ENCODE assay signal across 30 mouse cellular contexts in genomic region chr5:147338967-147339366, GRCm38 (mm10). TPM values are rescaled to one million over a fixed set of nuclear protein-coding genes. Genes with fewer than 3 reads are reported as not detected.
A peak's percentile ranks its signal among the peaks of the same experiment; 100 is the strongest.
DNase-seq lines count a peak whose midpoint lies in the region; ATAC-seq and TF ChIP-seq lines count a peak whose summit lies in the region.
"Had no signal": no experiment of that assay in that cellular context is flagged by ENCODE, and none has a peak within 500 bp of the region (broad histone marks: within the 10 kb centered on the region; RNA-seq: fewer than 3 reads in every experiment).

No protein-coding gene starts in this region.

- 76% methylated on average over 9 of the region's 9 CpGs for WGBS in heart, adult 2 months

- no peaks in the 10 kb centered on the region for H3K79me2 ChIP-seq in heart, adult 2 months (replicated peaks; ENCODE audit: control insufficient read depth, insufficient read depth, low read length)

- no peak for TF ChIP-seq EP300 in heart, adult 2 months (IDR thresholded peaks at IDR 0.05; ENCODE audit: insufficient read depth, low read depth, low read length)

- no peaks in the 10 kb centered on the region for H3K36me3 ChIP-seq in heart, adult 2 months (ENCODE audit: control insufficient read depth, insufficient read depth, low read length)
- H3K36me3 ChIP-seq: forebrain, embryonic 10.5 days; hindbrain, embryonic 15.5 days; limb, embryonic 12.5 days; midbrain, embryonic 12.5 days had no signal

- no peak overlapping the region for H3K9ac ChIP-seq in heart, adult 2 months (ENCODE audit: low read depth, low read length)
- H3K9ac ChIP-seq: hindbrain, embryonic 15.5 days; limb, embryonic 12.5 days; midbrain, embryonic 12.5 days had no signal

- TF ChIP-seq POLR2A in heart, adult 2 months (IDR thresholded peaks at IDR 0.05; ENCODE audit: insufficient read depth, low read depth, low read length): no peak

- no peaks in the 10 kb centered on the region; the same call in 1 of the 2 replicates for H3K4me1 ChIP-seq in heart, adult 2 months (ENCODE audit: control insufficient read depth, insufficient read depth, low read length)
- H3K4me1 ChIP-seq: forebrain, embryonic 10.5 days; hindbrain, embryonic 15.5 days; midbrain, embryonic 12.5 days had no signal

- H3K27me3 ChIP-seq in heart, adult 2 months (ENCODE audit: control insufficient read depth, insufficient read depth, low read length): no peaks in the 10 kb centered on the region; the same call in 1 of the 2 replicates
- H3K27me3 ChIP-seq: hindbrain, embryonic 15.5 days; midbrain, embryonic 12.5 days had no signal

- H3K4me3 ChIP-seq in heart, adult 2 months: no peak overlapping the region
- H3K4me3 ChIP-seq: forebrain, embryonic 10.5 days; gastrocnemius, adult 2 months; hindbrain, embryonic 15.5 days; limb, embryonic 12.5 days; midbrain, embryonic 12.5 days had no signal

- H3K27ac ChIP-seq in heart, adult 2 months: no peak overlapping the region
- H3K27ac ChIP-seq: forebrain, embryonic 10.5 days; gastrocnemius, adult 2 months; hindbrain, embryonic 15.5 days; limb, embryonic 12.5 days; midbrain, embryonic 12.5 days had no signal

- peak; percentile 60 for ATAC-seq in neutrophil, adult 5-6 weeks (ENCODE audit: extremely low read depth, insufficient number of reproducible peaks, low FRiP score, poor library complexity, severe bottlenecking)

- intact Hi-C loops in heart, adult 2 months (cut with DNase I): no loop called here

- DNase-seq in heart, adult 11 months: peak; percentile 64
- no peak for DNase-seq in heart, adult 2 months
- peak; percentile 16 for DNase-seq in thymus, postnatal 14 days
- DNase-seq in thymus, postnatal 10 days (ENCODE audit: low spot score in 2 of 2): no peak
- no peak for DNase-seq in right cerebral cortex, postnatal 25 days
- DNase-seq in left cerebral cortex, adult 11 months (ENCODE audit: low spot score): no peak
- DNase-seq: cerebellum, adult 18-20 months; cerebellum, postnatal 14 days; gastrocnemius, adult 2 months; kidney, adult 2 months; kidney, postnatal 14 days; lung, adult 18-20 months; lung, postnatal 14 days; right cerebral cortex, postnatal 14 days had no signal

- TF ChIP-seq CTCF in heart, adult 2 months (IDR thresholded peaks at IDR 0.05): no peak

RNA-seq across cellular contexts. Expression of gene Urad, which starts 16.7 kb away (rescaled TPM):
- not detected for total RNA-seq in heart, adult 2 months (2021)
- not detected in 2 replicates for polyA plus RNA-seq in heart, adult 2 months (2012; rRNA removed)
- total RNA-seq in neutrophil, adult 5-6 weeks (2017): not detected in 2 replicates
- total RNA-seq: gastrocnemius, adult 2 months; hematopoietic stem cell, adult 5-6 weeks; layer of hippocampus, adult 18-20 months; layer of hippocampus, postnatal 14 days; left cerebral cortex, postnatal 10 days; megakaryocyte, adult 5-6 weeks had no signal
- polyA plus RNA-seq: embryonic facial prominence, embryonic 11.5 days; forebrain, embryonic 10.5 days; gonadal fat pad, adult 2 months; heart, embryonic 11.5 days; heart, postnatal 0 days; hindbrain, embryonic 15.5 days; kidney, adult 2 months; limb, embryonic 12.5 days; midbrain, embryonic 12.5 days; testis, adult 2 months had no signal

RNA-seq across cellular contexts. Expression of gene Cdx2, which starts 31.9 kb away (rescaled TPM):
- not detected for total RNA-seq in heart, adult 2 months (2021)
- polyA plus RNA-seq in heart, adult 2 months (2012; rRNA removed): not detected in 2 replicates
- not detected in 2 replicates for total RNA-seq in neutrophil, adult 5-6 weeks (2017)
- total RNA-seq: adrenal gland, postnatal 4 days; gastrocnemius, adult 2 months; layer of hippocampus, adult 18-20 months; layer of hippocampus, postnatal 14 days; left cerebral cortex, postnatal 10 days; megakaryocyte, adult 5-6 weeks had no signal
- polyA plus RNA-seq: embryonic facial prominence, embryonic 11.5 days; forebrain, embryonic 10.5 days; heart, embryonic 11.5 days; heart, postnatal 0 days; hindbrain, embryonic 15.5 days; kidney, adult 2 months; limb, embryonic 12.5 days; midbrain, embryonic 12.5 days; testis, adult 2 months had no signal

Comparison
In these comparisons a context has a peak if more than half of its experiments do, and no peak if none do; other contexts are left out.
1. DNase-seq: peak in heart, adult 11 months (single experiment) and thymus, postnatal 14 days (single experiment); none in heart, adult 2 months (0 of 2), thymus, postnatal 10 days (0 of 2), right cerebral cortex, postnatal 25 days (single experiment) and left cerebral cortex, adult 11 months (single experiment).